Mouse (Mus musculus) embryonic fibroblast, embryonic 13.5 days (primary cell): Measurements from ENCODE around the gene Rdh16f1.

Experiments
- CTCF ChIP-seq: IDR thresholded peaks from 2 replicates; pipeline ENCODE4 v1.5.1; 2011; ENCODE audit warnings: mild to moderate bottlenecking, control low read depth, low read length, moderate library complexity, borderline replicate concordance; ENCODE audit not compliant: insufficient read depth
- POLR2A ChIP-seq: IDR thresholded peaks from 2 replicates; pipeline ENCODE4 v1.6.1; 2011; ENCODE audit warnings: low read depth, mild to moderate bottlenecking, control low read depth, low read length, moderate library complexity

DNA sequence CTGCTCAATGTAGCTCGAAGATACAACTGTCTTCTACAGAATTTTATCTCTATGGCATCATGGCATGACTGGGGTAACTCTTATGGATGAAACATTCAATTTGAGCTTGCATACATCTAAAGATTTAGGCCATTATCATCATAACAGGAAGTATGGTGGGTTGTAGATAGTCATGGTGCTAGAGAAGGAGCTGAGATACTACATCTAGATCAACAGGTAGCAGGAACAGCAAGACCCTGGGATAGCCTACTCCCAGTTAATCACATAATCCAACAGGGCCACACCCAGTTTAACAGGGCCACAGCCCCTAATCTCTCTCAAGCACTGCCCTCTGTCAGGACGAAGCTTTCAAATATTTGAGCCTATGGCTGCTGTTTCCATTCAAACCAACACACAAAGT, 81.2 kb downstream of the Rdh16f1 start:
- no peak for TF ChIP-seq CTCF
- no peak for TF ChIP-seq POLR2A
